Mouse (Mus musculus): ENCODE results near the gene Pecr. TPM values are rescaled to one million over a fixed set of nuclear protein-coding genes. Genes with fewer than 3 reads are reported as not detected.

Pecr gene
- polyA plus RNA-seq, 1 experiment from 2014 or later: 132 TPM

- WGBS (ENCODE audit: insufficient replicate concordance): 87% methylated on average over 3 of the region's 3 CpGs
- peaks cover 10% of the 10 kb centered on the region for H3K4me1 ChIP-seq (ENCODE audit: insufficient read depth)
- no peaks in the 10 kb centered on the region for H3K9me3 ChIP-seq (ENCODE audit: low read length)
- H3K4me3 ChIP-seq (ENCODE audit: low read depth, low read length): no peak overlapping the region
- 0 out of 2 replicates have a peak, but pooled peaks cover 3% of the 10 kb centered on the region for H3K27me3 ChIP-seq (ENCODE audit: insufficient read depth, low read length)
- no peaks in the 10 kb centered on the region for H3K36me3 ChIP-seq (replicated peaks; ENCODE audit: insufficient read depth, low read length)
- DNase-seq (no peak), ATAC-seq (no peak)
- H3K27ac ChIP-seq (ENCODE audit: low read depth): no peak overlapping the region
- no peak overlapping the region for H3K9ac ChIP-seq (replicated peaks)
- no peak for TF ChIP-seq EP300 (IDR thresholded peaks at IDR 0.05; ENCODE audit: low read depth)
- TF ChIP-seq CTCF (IDR thresholded peaks at IDR 0.05; ENCODE audit: low read depth): no peak
- no peak overlapping the region for H3K4me2 ChIP-seq (ENCODE audit: low read depth, low read length)
These were observed 70.2 kb downstream of the Pecr start for GRCm38 (mm10) chr1:72213954-72214353.

- peak within 1 kb of the TSS; percentile 73 for H3K9ac ChIP-seq (replicated peaks)
- TF ChIP-seq CTCF (IDR thresholded peaks at IDR 0.05; ENCODE audit: low read depth) (peak; percentile 61), EP300 (IDR thresholded peaks at IDR 0.05; ENCODE audit: low read depth) (no peak)
- peak within 1 kb of the TSS; percentile 87 for H3K4me2 ChIP-seq (ENCODE audit: low read depth, low read length)
- ATAC-seq (peak; percentile 82), DNase-seq (peak; percentile 76)
- no peaks in the 10 kb centered on the region for H3K9me3 ChIP-seq (ENCODE audit: low read length)
- H3K4me3 ChIP-seq (ENCODE audit: low read depth, low read length): peak within 1 kb of the TSS; percentile 67
- H3K27ac ChIP-seq (ENCODE audit: low read depth): peak within 1 kb of the TSS; percentile 61
- under 1% methylated on average over 70 of the region's 89 CpGs for WGBS (ENCODE audit: insufficient replicate concordance)
- 0 out of 2 replicates have a peak, but pooled peaks cover 3% of the 10 kb centered on the region for H3K27me3 ChIP-seq (ENCODE audit: insufficient read depth, low read length)
- H3K4me1 ChIP-seq (ENCODE audit: insufficient read depth): peaks cover 10% of the 10 kb centered on the region
- no peaks in the 10 kb centered on the region for H3K36me3 ChIP-seq (replicated peaks; ENCODE audit: insufficient read depth, low read length)
These were observed 72.1 kb downstream of the Pecr start, which contains the start of gene Mreg for GRCm38 (mm10) chr1:72211701-72212699. Gene Mreg, minus strand, starts transcription at chr1:72212307.

GRCm38 (mm10) chr1:72210803-72211679, 73.1 kb downstream of the Pecr start:
- Histone ChIP-seq H3K27ac (ENCODE audit: low read depth) (peak overlapping the region; percentile 55; the same call in 1 of the 2 replicates), H3K9ac (replicated peaks) (peak overlapping the region; percentile 73), H3K27me3 (ENCODE audit: insufficient read depth, low read length) (0 out of 2 replicates have a peak, but pooled peaks cover 3% of the 10 kb centered on the region), H3K9me3 (ENCODE audit: low read length) (no peaks in the 10 kb centered on the region), H3K36me3 (replicated peaks; ENCODE audit: insufficient read depth, low read length) (no peaks in the 10 kb centered on the region), H3K4me2 (ENCODE audit: low read depth, low read length) (peak overlapping the region; percentile 87), H3K4me1 (ENCODE audit: insufficient read depth) (peaks cover 10% of the 10 kb centered on the region), H3K4me3 (ENCODE audit: low read depth, low read length) (peak overlapping the region; percentile 67)
- TF ChIP-seq EP300 (IDR thresholded peaks at IDR 0.05; ENCODE audit: low read depth) (no peak), CTCF (IDR thresholded peaks at IDR 0.05; ENCODE audit: low read depth) (no peak)
- 16% methylated on average over 17 of the region's 17 CpGs for WGBS (ENCODE audit: insufficient replicate concordance)
- ATAC-seq (no peak; the same call in 1 of the 2 replicates), DNase-seq (peak; percentile 24)

Other genes starting within 250 kb of the Pecr start
- gene Mreg, start 72.0 kb downstream of the Pecr start, polyA plus RNA-seq (2015; fragmentation: Nextera tagmentation; extraction: Ambion mirVana): 10.0 and 10.5 TPM in 2 replicates
- 0.22 and 0.29 TPM in 2 replicates for gene Tmem169, start 55 bp upstream of the Pecr start, polyA plus RNA-seq (2015; fragmentation: Nextera tagmentation; extraction: Ambion mirVana)
- gene Xrcc5, start 23.1 kb upstream of the Pecr start, polyA plus RNA-seq (2015; fragmentation: Nextera tagmentation; extraction: Ambion mirVana): 10.3 and 10.8 TPM in 2 replicates

Data from liver, postnatal 0 days (tissue).